Mouse (Mus musculus) ES-E14 (cell line): Measurements from ENCODE around the gene Tfeb.

Experiments used
- CHD2 ChIP-seq: IDR thresholded peaks from 2 replicates; pipeline ENCODE4 v1.6.1; 2014; ENCODE audit warnings: mild to moderate bottlenecking, low read depth, low read length, inconsistent platforms
- HCFC1 ChIP-seq: IDR thresholded peaks from 2 replicates; pipeline ENCODE4 v1.6.1; 2012; ENCODE audit warnings: low read length, inconsistent platforms, borderline replicate concordance; ENCODE audit not compliant: insufficient read depth
- MAFK ChIP-seq: IDR thresholded peaks from 2 replicates; pipeline ENCODE4 v1.6.1; 2014; ENCODE audit warnings: mild to moderate bottlenecking, low read depth, low read length, inconsistent platforms; ENCODE audit not compliant: insufficient read depth

- TF ChIP-seq HCFC1 (0 out of 2 replicates have a peak, but pooled peaks have one; percentile 28), MAFK (no peak), CHD2 (no peak)
These were observed 638 bp downstream of the Tfeb start for GRCm38 (mm10) chr17:47737271-47738065.
